Mouse (Mus musculus) lung, postnatal 0 days (tissue): ENCODE measurements around the gene Pappa. TPM values are rescaled to one million over a fixed set of nuclear protein-coding genes. Genes with fewer than 3 reads are reported as not detected.
A peak's percentile ranks its signal among the peaks of the same experiment; 100 is the strongest.

Source experiments
- ATAC-seq: fragments of 200-750 bp; cut with Nextera tagmentation; 2 replicates; pipeline ENCODE4 v1.8.0; 2017; ENCODE audit warnings: moderate library complexity
- DNase-seq: peaks from one replicate; pipeline ENCODE4 v3.0.0-alpha.2; 2016; ENCODE audit warnings: low spot score
- H3K27ac ChIP-seq: fragments of 300-500 bp; sonication (generic); 2 replicates; pipeline ENCODE4 v1.5.1; 2014; ENCODE audit warnings: antibody characterized with exemption, mild to moderate bottlenecking, low read length, mixed read lengths
- H3K27me3 ChIP-seq: fragments of 300-500 bp; sonication (generic); replicated peaks from 2 replicates; pipeline ENCODE4 v1.6.1; 2014; ENCODE audit warnings: low read length, mixed read lengths; ENCODE audit not compliant: insufficient read depth
- H3K36me3 ChIP-seq: fragments of 300-500 bp; sonication (generic); 2 replicates; pipeline ENCODE4 v1.6.1; 2014; ENCODE audit warnings: low read length, mixed read lengths; ENCODE audit not compliant: insufficient read depth
- H3K4me1 ChIP-seq: fragments of 300-500 bp; sonication (generic); 2 replicates; pipeline ENCODE4 v1.6.1; 2014; ENCODE audit warnings: antibody characterized with exemption, low read depth, low read length, mixed read lengths; ENCODE audit not compliant: insufficient read depth
- H3K4me2 ChIP-seq: fragments of 300-500 bp; sonication (generic); replicated peaks from 2 replicates; pipeline ENCODE4 v1.6.1; 2014; ENCODE audit warnings: low read depth, mild to moderate bottlenecking, low read length, moderate library complexity, mixed read lengths
- H3K4me3 ChIP-seq: fragments of 300-500 bp; sonication (generic); 2 replicates; pipeline ENCODE4 v1.5.1; 2014; ENCODE audit warnings: low read depth, low read length
- H3K9ac ChIP-seq: fragments of 300-500 bp; sonication (generic); replicated peaks from 2 replicates; pipeline ENCODE4 v1.6.1; 2014; ENCODE audit warnings: low read depth, mild to moderate bottlenecking
- H3K9me3 ChIP-seq: fragments of 300-500 bp; sonication (generic); 2 replicates; pipeline ENCODE4 v1.6.1; 2016; ENCODE audit warnings: low read length, mixed read lengths
- CTCF ChIP-seq: IDR thresholded peaks from 2 replicates; pipeline ENCODE4 v1.5.1; 2016; ENCODE audit warnings: antibody characterized with exemption, mild to moderate bottlenecking
- EP300 ChIP-seq: IDR thresholded peaks from 2 replicates; pipeline ENCODE4 v1.6.1; 2016; ENCODE audit warnings: antibody characterized with exemption, mild to moderate bottlenecking, control low read depth
- WGBS: fragments of 180-500 bp; shearing (Covaris S2); extraction: QIAGEN DNeasy Blood & Tissue Kit; methylation state at CpG from one replicate; pipeline ENCODE4 v1.1.7; 2014; 5-methylcytosine and 5-hydroxymethylcytosine counted together
- polyA plus RNA-seq: library from polyadenylated mRNA; unstranded; fragments of >200 nt; fragmentation: Nextera tagmentation; extraction: Ambion mirVana; gene quantifications from 2 replicates; pipeline ENCODE4 v1.2.1, GENCODE M21; 2015

The Pappa gene
- polyA plus RNA-seq, 1 experiment from 2014 or later: 0.31 TPM

DNA sequence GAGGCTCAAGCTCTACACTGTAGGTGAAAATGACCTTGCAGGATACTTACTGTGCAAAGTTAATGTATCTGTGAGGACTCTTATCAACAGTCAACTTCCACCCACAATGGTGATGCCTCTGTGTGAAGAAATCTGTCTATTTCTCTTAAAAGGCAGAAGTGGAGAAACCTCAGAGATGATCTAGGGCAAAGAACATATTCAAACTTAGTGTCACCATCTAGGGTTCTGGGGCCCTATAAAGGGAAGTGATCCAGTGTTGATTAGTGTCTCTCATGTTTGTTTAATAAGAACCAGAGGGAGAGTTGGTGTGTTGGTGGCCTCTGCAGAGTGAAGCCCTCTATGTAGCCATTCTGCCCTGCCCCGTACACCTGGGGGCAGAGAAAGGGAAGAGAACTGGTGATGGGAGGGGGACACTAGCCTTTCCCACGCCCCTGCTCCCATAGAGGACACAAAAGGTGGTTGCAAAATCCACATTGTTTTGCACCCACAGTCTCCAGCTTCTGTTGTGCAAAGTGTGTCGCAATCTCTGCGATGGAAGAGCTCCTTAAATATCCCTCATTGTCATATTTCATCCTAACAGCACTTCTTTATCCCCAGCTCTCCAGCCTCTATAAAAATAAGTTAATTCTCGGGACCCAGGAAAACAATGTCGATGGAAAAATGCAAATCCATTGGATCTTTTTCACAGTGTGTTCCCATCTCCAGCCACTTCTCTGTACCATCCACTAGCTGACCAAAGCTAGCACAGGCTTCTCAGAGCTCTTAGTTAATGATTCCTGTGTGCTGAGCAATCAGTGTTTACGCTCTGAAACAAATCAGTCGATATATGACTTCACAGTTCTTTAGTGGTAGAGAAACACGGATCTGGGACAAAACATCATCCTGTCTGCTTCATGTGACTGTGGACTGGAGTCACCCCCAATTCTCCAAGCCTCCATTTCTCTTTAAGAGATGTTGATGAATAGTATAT is 174.5 kb downstream of the Pappa start:
- Histone ChIP-seq H3K4me3 (no peak overlapping the region), H3K9ac (no peak overlapping the region), H3K27me3 (no peaks in the 10 kb centered on the region), H3K4me1 (no peaks in the 10 kb centered on the region; the same call in 1 of the 2 replicates), H3K9me3 (no peaks in the 10 kb centered on the region), H3K4me2 (no peak overlapping the region), H3K36me3 (no peaks in the 10 kb centered on the region), H3K27ac (no peak overlapping the region)
- peak; percentile 17 for ATAC-seq
- peak; percentile 68 for DNase-seq
- 53% methylated on average over 9 of the region's 9 CpGs for WGBS
- no peak for TF ChIP-seq CTCF
- no peak for TF ChIP-seq EP300

DNA sequence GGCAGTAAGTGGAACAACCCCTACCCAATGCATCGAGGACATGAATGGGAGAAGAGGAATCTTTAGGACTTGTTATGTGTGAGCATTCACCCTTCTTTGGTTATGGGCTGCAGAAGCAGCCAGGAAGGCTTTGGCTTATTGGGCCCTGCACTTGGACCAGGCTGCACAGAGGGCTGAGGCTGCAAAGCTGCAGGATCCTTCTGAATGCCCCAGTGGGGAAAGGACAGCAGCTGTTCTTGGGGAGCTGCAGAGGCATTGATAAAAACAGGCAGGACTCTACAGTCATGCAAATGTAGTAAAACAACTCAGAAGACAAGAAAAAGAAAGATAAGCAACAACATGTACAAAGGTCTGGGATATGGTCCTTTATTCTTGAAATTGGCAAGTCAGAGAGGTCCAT is 175.4 kb downstream of the Pappa start:
- ATAC-seq (no peak), DNase-seq (no peak)
- no peak overlapping the region for H3K4me3 ChIP-seq
- H3K9ac ChIP-seq: no peak overlapping the region
- no peaks in the 10 kb centered on the region for H3K9me3 ChIP-seq
- no peak for TF ChIP-seq EP300
- TF ChIP-seq CTCF: no peak
- H3K27me3 ChIP-seq: no peaks in the 10 kb centered on the region
- no peak overlapping the region for H3K4me2 ChIP-seq
- H3K4me1 ChIP-seq: no peaks in the 10 kb centered on the region; the same call in 1 of the 2 replicates
- H3K27ac ChIP-seq: no peak overlapping the region
- 77% methylated on average over 1 of the region's 1 CpGs for WGBS
- H3K36me3 ChIP-seq: no peaks in the 10 kb centered on the region

DNA sequence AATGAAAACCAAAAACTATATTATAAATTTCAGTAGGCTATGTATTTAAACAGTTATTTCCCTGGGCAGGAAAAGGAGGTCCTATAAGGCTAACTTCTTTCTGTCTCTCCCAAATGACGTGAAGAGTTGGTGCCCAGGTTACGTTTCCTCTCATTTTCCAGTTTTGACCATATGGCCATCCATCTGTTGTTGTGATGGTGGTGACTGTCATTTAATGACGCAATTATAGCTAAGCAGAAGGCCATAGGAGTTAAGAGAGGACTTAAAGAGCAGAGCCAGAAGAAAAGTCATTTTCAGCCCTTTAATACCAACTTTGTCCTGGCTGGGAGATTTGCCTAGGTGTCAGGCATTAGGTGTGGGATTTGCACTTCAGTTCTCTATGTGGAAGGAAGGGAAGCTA is 176.5 kb downstream of the Pappa start:
- Histone ChIP-seq H3K9me3 (no peaks in the 10 kb centered on the region), H3K4me1 (no peaks in the 10 kb centered on the region; the same call in 1 of the 2 replicates), H3K9ac (no peak overlapping the region), H3K27me3 (no peaks in the 10 kb centered on the region), H3K27ac (no peak overlapping the region), H3K4me2 (no peak overlapping the region), H3K4me3 (no peak overlapping the region), H3K36me3 (no peaks in the 10 kb centered on the region)
- 93% methylated on average over 3 of the region's 3 CpGs for WGBS
- TF ChIP-seq EP300: no peak
- TF ChIP-seq CTCF: no peak
- ATAC-seq (no peak), DNase-seq (no peak)

DNA sequence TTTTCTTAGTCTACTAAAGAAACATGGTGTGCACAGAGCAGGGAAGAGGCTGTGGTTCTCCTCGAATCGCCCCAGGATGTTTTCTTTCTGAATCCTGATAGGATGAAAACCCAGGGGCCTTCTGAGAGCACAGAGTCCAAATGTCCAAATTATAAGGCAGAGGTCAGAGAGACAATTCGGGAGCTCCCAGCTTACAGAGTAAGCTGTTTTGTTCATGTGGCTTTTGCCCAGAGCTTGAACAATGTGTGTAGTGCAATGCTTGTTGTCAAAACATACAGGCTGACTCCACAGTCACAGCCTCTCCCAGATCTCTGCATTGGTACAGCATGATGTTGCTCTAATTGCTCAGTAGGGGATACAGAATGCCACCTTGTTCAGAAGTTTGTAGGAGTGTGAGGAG is 178.7 kb downstream of the Pappa start:
- no peak for DNase-seq
- H3K9ac ChIP-seq: no peak overlapping the region
- no peak for ATAC-seq
- no peak for TF ChIP-seq EP300
- no peak for TF ChIP-seq CTCF
- no peak overlapping the region for H3K4me2 ChIP-seq
- no peaks in the 10 kb centered on the region for H3K36me3 ChIP-seq
- no peak overlapping the region for H3K4me3 ChIP-seq
- H3K27me3 ChIP-seq: no peaks in the 10 kb centered on the region
- H3K27ac ChIP-seq: no peak overlapping the region
- H3K4me1 ChIP-seq: no peaks in the 10 kb centered on the region
- 74% methylated on average over 3 of the region's 3 CpGs for WGBS
- H3K9me3 ChIP-seq: no peaks in the 10 kb centered on the region

DNA sequence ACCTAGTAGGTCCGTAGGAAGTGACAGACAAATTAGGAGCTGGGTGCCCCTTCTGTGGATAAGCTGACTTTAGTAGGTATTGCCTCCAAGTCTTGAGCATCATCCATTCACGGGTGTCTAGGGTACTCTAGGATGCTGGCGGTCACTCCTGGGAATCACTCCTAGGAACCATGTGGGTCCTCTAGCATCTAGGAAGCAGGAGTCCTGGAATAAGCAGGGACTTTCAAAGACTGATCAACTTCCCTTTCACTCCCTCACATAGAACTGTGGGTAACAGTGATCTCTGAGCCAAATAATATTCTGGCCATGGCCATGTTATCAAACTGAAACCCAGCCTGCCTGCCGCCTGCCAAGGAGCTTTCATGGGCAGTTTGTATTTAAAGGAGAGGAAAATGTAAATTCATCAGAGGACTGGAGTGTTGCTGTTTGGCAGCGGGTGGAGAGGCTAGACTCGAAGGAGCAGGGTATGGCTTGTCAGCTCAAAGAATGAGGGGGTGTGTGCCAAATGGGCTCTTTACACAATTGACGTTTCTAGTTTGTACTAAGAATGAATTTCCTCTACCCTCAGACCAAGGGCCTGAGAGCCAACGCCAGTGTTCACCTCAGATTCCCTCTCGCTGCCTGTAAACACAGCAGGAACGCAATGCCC is 194.0 kb downstream of the Pappa start:
- Histone ChIP-seq H3K4me3 (no peak overlapping the region), H3K9ac (no peak overlapping the region), H3K27me3 (no peaks in the 10 kb centered on the region), H3K36me3 (no peaks in the 10 kb centered on the region), H3K4me2 (peak overlapping the region; percentile 2; the same call in 1 of the 2 replicates), H3K9me3 (no peaks in the 10 kb centered on the region), H3K4me1 (no peaks in the 10 kb centered on the region), H3K27ac (no peak overlapping the region)
- ATAC-seq (peak; percentile 89), DNase-seq (peak; percentile 68)
- TF ChIP-seq CTCF: no peak
- TF ChIP-seq EP300: no peak
- 35% methylated on average over 10 of the region's 10 CpGs for WGBS

DNA sequence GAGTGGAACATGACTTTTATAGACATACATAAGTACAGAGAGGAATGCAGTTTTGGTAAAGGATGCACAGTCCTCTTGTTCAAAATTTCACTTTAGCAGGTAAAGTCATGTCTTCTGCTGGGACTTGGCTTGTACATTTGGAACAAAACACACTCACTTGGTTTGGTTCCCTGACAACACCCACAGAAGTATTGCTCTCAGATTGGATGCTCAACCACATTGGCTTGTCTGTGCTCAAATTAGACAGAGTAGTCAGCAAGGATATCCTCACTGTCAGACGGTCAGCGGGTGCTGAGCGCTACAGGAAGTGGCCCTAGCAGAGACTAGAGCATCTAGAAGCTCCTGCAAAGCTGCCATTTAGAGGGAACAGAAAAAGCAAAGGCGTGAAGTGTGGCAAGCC is 197.4 kb downstream of the Pappa start:
- Histone ChIP-seq H3K4me1 (no peaks in the 10 kb centered on the region), H3K36me3 (no peaks in the 10 kb centered on the region), H3K4me2 (no peak overlapping the region), H3K9ac (no peak overlapping the region), H3K4me3 (no peak overlapping the region), H3K27ac (no peak overlapping the region), H3K27me3 (no peaks in the 10 kb centered on the region), H3K9me3 (no peaks in the 10 kb centered on the region)
- WGBS: 70% methylated on average over 4 of the region's 4 CpGs
- TF ChIP-seq EP300: no peak
- TF ChIP-seq CTCF: no peak
- DNase-seq (no peak), ATAC-seq (no peak)
